In the genomic region with DNA sequence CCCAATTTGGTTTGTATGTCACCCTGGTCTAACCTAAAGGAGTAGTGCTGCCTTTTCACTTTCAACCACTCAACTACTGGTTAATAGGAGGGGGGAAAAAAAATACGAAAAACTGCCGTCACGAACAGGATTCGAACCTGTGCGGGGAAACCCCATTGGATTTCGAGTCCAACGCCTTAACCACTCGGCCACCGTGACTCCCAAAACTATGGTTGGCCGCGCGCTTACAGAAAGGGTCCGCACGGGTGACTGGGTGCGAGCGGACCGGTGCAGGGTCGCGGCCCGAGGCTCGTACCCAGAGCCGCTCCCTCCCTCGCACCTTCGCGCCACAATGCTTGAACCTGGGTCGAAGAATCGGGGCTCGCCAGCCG, we compare ENCODE assay signal across 1 mouse cellular context.
TF ChIP-seq lines count a peak whose summit lies in the region.

No protein-coding gene starts in this region.

TF ChIP-seq in CH12.LX, 34 proteins besides CTCF, POLR2A, EP300 and RAD21 (continued from another document):
- no peak for TF ChIP-seq JUN (IDR thresholded peaks at IDR 0.05; ENCODE audit: insufficient read depth, low read depth, low read length)
- TF ChIP-seq UBTF (IDR thresholded peaks at IDR 0.05; ENCODE audit: low read depth, low read length), result no peak
- peak; percentile 78; the same call in 1 of the 2 replicates for TF ChIP-seq KAT2A (IDR thresholded peaks at IDR 0.05; ENCODE audit: insufficient replicate concordance, low read length)
- peak; percentile 70 for TF ChIP-seq NRF1 (IDR thresholded peaks at IDR 0.05; ENCODE audit: low read depth, low read length)
- TF ChIP-seq E2F4 (IDR thresholded peaks at IDR 0.05; ENCODE audit: insufficient replicate concordance, low read depth, low read length), result peak; percentile 84; the same call in 1 of the 2 replicates
- TF ChIP-seq BHLHE40 (IDR thresholded peaks at IDR 0.05; ENCODE audit: low read depth, low read length), result 0 out of 2 replicates have a peak, but pooled peaks have one; percentile 9
- peak; percentile 98 for TF ChIP-seq MAFK (IDR thresholded peaks at IDR 0.05; ENCODE audit: insufficient replicate concordance, low read length)
- TF ChIP-seq RCOR1 (conservative IDR thresholded peaks at IDR 0.05; ENCODE audit: low read depth, low read length), result no peak
- TF ChIP-seq PAX5 (IDR thresholded peaks at IDR 0.05; ENCODE audit: low read length), result no peak
- TF ChIP-seq IRF4 (IDR thresholded peaks at IDR 0.05; ENCODE audit: low read depth, low read length), result peak; percentile 62; the same call in 1 of the 2 replicates
- TF ChIP-seq TBP (conservative IDR thresholded peaks at IDR 0.05; ENCODE audit: low read depth, low read length), result peak; percentile 99
- TF ChIP-seq ZNF384 (IDR thresholded peaks at IDR 0.05; ENCODE audit: low read depth, low read length), result peak; percentile 75
